In the genomic region with DNA sequence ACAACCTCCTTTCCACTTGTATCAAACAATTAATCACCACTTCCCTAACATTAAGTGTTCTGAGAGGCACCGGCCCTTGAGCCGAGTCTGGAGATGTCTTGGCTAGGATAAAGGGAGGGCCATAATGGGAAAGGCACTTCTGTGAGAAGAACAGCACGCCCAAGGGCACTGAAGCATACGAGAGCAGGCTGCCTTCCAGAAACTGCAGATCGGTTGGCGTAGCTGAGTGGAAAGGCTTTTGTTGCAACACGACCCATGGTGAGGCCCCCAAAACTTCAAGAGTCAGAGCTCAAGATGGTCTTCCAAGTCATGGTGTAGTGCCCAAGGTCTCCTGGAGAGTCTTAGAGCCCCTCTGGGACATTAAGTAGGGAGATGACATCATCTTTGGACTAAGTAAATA, we compare ENCODE assay signal across 28 mouse cellular contexts. TPM values are rescaled to one million over a fixed set of nuclear protein-coding genes. Genes with fewer than 3 reads are reported as not detected.
A peak's percentile ranks its signal among the peaks of the same experiment; 100 is the strongest.
DNase-seq lines count a peak whose midpoint lies in the region; ATAC-seq and TF ChIP-seq lines count a peak whose summit lies in the region.
"Had no signal": no experiment of that assay in that cellular context is flagged by ENCODE, and none has a peak within 500 bp of the region (broad histone marks: within the 10 kb centered on the region; RNA-seq: fewer than 3 reads in every experiment).

No protein-coding gene starts in this region.

- dilution Hi-C loops in CH12.LX (cut with MboI; ENCODE audit: extremely low pct_ligation_motif_present, extremely low pct_unique_long_range_greater_than_20kb, low sequenced_read_pairs) = no loop called here

- no peaks in the 10 kb centered on the region for H3K27me3 ChIP-seq in hindbrain, postnatal 0 days (ENCODE audit: insufficient read depth, low read length)
- H3K27me3 ChIP-seq in hindbrain, embryonic 11.5 days (ENCODE audit: control insufficient read depth, insufficient read depth, low read length) = no peaks in the 10 kb centered on the region
- H3K27me3 ChIP-seq in CH12.LX (replicated peaks) = no peaks in the 10 kb centered on the region
- no peaks in the 10 kb centered on the region for H3K27me3 ChIP-seq in kidney, embryonic 16.5 days (ENCODE audit: insufficient read depth, low read length)
- H3K27me3 ChIP-seq: embryonic facial prominence, embryonic 12.5 days; hindbrain, embryonic 13.5 days; limb, embryonic 15.5 days; megakaryocyte, embryonic 14.5 days; neural tube, embryonic 12.5 days had no signal

- no peak for TF ChIP-seq POLR2A in CH12.LX (IDR thresholded peaks at IDR 0.05; ENCODE audit: low read depth, low read length)

- TF ChIP-seq CTCF in hindbrain, postnatal 0 days (IDR thresholded peaks at IDR 0.05; ENCODE audit: low read depth) = no peak
- no peak for TF ChIP-seq CTCF in CH12.LX (conservative IDR thresholded peaks at IDR 0.05 in 1 of 2, IDR thresholded peaks at IDR 0.05 in 1 of 2; ENCODE audit: low read depth in 2 of 2, low read length in 2 of 2)

- H3K36me3 ChIP-seq in hindbrain, postnatal 0 days (ENCODE audit: insufficient read depth, low read length) = no peaks in the 10 kb centered on the region
- H3K36me3 ChIP-seq in hindbrain, embryonic 11.5 days (ENCODE audit: control insufficient read depth, insufficient read depth, low read length) = no peaks in the 10 kb centered on the region
- H3K36me3 ChIP-seq in CH12.LX (replicated peaks in 1 of 2; ENCODE audit: control insufficient read depth in 1 of 2, insufficient read depth in 1 of 2, low read length in 1 of 2) = no peaks in the 10 kb centered on the region
- no peaks in the 10 kb centered on the region for H3K36me3 ChIP-seq in kidney, embryonic 16.5 days (ENCODE audit: insufficient read depth, low read length)
- H3K36me3 ChIP-seq: embryonic facial prominence, embryonic 12.5 days; hindbrain, embryonic 13.5 days; limb, embryonic 15.5 days; neural tube, embryonic 12.5 days had no signal

- no peak for DNase-seq in cerebellum, adult 9-11 months
- peak; percentile 66 for DNase-seq in hindbrain, postnatal 0 days (ENCODE audit: low spot score)
- DNase-seq in hindbrain, embryonic 11.5 days (ENCODE audit: low spot score) = no peak
- no peak for DNase-seq in CH12.LX (ENCODE audit: extremely low read depth)
- DNase-seq: adrenal gland, adult 2 months; gastrocnemius, postnatal 10 days; layer of hippocampus, adult 9-11 months; lung, postnatal 10 days; right cerebral cortex, postnatal 4 days; thymus, postnatal 4 days had no signal

- no peak for TF ChIP-seq RAD21 in CH12.LX (IDR thresholded peaks at IDR 0.05; ENCODE audit: low read depth, low read length)

- in situ Hi-C loops in CH12.LX (cut with MboI; ENCODE audit: low pct_ligation_motif_present, low pct_unique_long_range_greater_than_20kb, low sequenced_read_pairs) = no loop called here

- no peak overlapping the region for H3K9ac ChIP-seq in hindbrain, postnatal 0 days (replicated peaks; ENCODE audit: low read length)
- no peak overlapping the region for H3K9ac ChIP-seq in hindbrain, embryonic 11.5 days (ENCODE audit: low read depth, low read length)
- H3K9ac ChIP-seq in CH12.LX (ENCODE audit: insufficient read depth, low read depth) = no peak overlapping the region
- H3K9ac ChIP-seq in kidney, embryonic 16.5 days (replicated peaks; ENCODE audit: low read length) = no peak overlapping the region
- H3K9ac ChIP-seq: embryonic facial prominence, embryonic 12.5 days; hindbrain, embryonic 13.5 days; limb, embryonic 15.5 days; neural tube, embryonic 12.5 days had no signal

- no peaks in the 10 kb centered on the region for H3K9me3 ChIP-seq in hindbrain, postnatal 0 days (ENCODE audit: low read length)
- H3K9me3 ChIP-seq in hindbrain, embryonic 11.5 days (ENCODE audit: control insufficient read depth, low read length) = no peaks in the 10 kb centered on the region
- H3K9me3 ChIP-seq in CH12.LX (replicated peaks; ENCODE audit: low read length) = no peaks in the 10 kb centered on the region
- 0 out of 2 replicates have a peak, but pooled peaks cover 3% of the 10 kb centered on the region for H3K9me3 ChIP-seq in kidney, embryonic 16.5 days (ENCODE audit: low read length)
- H3K9me3 ChIP-seq: embryonic facial prominence, embryonic 12.5 days; hindbrain, embryonic 13.5 days; limb, embryonic 15.5 days; neural tube, embryonic 12.5 days had no signal

- H3K4me2 ChIP-seq in hindbrain, postnatal 0 days (ENCODE audit: low read depth, low read length) = no peak overlapping the region
- no peak overlapping the region for H3K4me2 ChIP-seq in hindbrain, embryonic 11.5 days (replicated peaks; ENCODE audit: low read depth, low read length)
- peak overlapping the region; percentile 37; the same call in 1 of the 2 replicates for H3K4me2 ChIP-seq in CH12.LX (ENCODE audit: insufficient read depth, low read depth, poor library complexity, severe bottlenecking)
- H3K4me2 ChIP-seq in kidney, embryonic 16.5 days (replicated peaks; ENCODE audit: low read depth, low read length) = 0 out of 2 replicates have a peak overlapping the region, but pooled peaks have one; percentile 10
- H3K4me2 ChIP-seq: embryonic facial prominence, embryonic 12.5 days; hindbrain, embryonic 13.5 days; limb, embryonic 15.5 days; neural tube, embryonic 12.5 days had no signal

- no peaks in the 10 kb centered on the region for H3K79me2 ChIP-seq in CH12.LX (replicated peaks; ENCODE audit: control insufficient read depth, extremely low read depth, insufficient read depth, poor library complexity, severe bottlenecking)

- 0 out of 2 replicates have a peak, but pooled peaks have one; percentile 56 for ATAC-seq in cerebellum, adult (ENCODE audit: insufficient number of reproducible peaks, low FRiP score, low TSS enrichment)
- ATAC-seq in hindbrain, postnatal 0 days = peak; percentile 70
- ATAC-seq in hindbrain, embryonic 11.5 days (ENCODE audit: low FRiP score) = no peak
- peak; percentile 84; the same call in 1 of the 2 replicates for ATAC-seq in kidney, embryonic 16.5 days (ENCODE audit: low FRiP score, low TSS enrichment)
- no peak for ATAC-seq in frontal cortex, adult (ENCODE audit: low TSS enrichment)
- ATAC-seq in megakaryocyte progenitor cell, adult 5-6 weeks (replicated peaks; ENCODE audit: poor library complexity) = no peak
- ATAC-seq: CD4-positive, CD25-positive, alpha-beta regulatory T cell, adult 4 months; intestine, embryonic 16.5 days had no signal

- 37% methylated on average over 7 of the region's 7 CpGs for WGBS in hindbrain, postnatal 0 days
- WGBS in hindbrain, embryonic 11.5 days = 62% methylated on average over 7 of the region's 7 CpGs
- WGBS in kidney, embryonic 16.5 days = 32% methylated on average over 7 of the region's 7 CpGs

- H3K4me1 ChIP-seq in hindbrain, postnatal 0 days (ENCODE audit: insufficient read depth, low read length) = no peaks in the 10 kb centered on the region
- no peaks in the 10 kb centered on the region for H3K4me1 ChIP-seq in hindbrain, embryonic 11.5 days (replicated peaks; ENCODE audit: control insufficient read depth, insufficient read depth, low read length)
- H3K4me1 ChIP-seq in CH12.LX (ENCODE audit: control insufficient read depth in 1 of 2, insufficient read depth in 2 of 2) = 0 out of 4 replicates have a peak, but pooled peaks cover 3% of the 10 kb centered on the region in 2 experiments
- no peaks in the 10 kb centered on the region for H3K4me1 ChIP-seq in kidney, embryonic 16.5 days (ENCODE audit: insufficient read depth, low read length)
- H3K4me1 ChIP-seq: hindbrain, embryonic 13.5 days; megakaryocyte, embryonic 14.5 days; neural tube, embryonic 12.5 days had no signal

- no peak for TF ChIP-seq EP300 in CH12.LX (IDR thresholded peaks at IDR 0.05; ENCODE audit: low read length)

- no peak overlapping the region for H3K27ac ChIP-seq in hindbrain, postnatal 0 days
- no peak overlapping the region for H3K27ac ChIP-seq in hindbrain, embryonic 11.5 days (ENCODE audit: low read depth, low read length)
- no peak overlapping the region for H3K27ac ChIP-seq in CH12.LX (ENCODE audit: insufficient read depth, low read depth)
- H3K27ac ChIP-seq in kidney, embryonic 16.5 days (ENCODE audit: low read length) = no peak overlapping the region
- H3K27ac ChIP-seq: embryonic facial prominence, embryonic 12.5 days; hindbrain, embryonic 13.5 days; limb, embryonic 15.5 days; neural tube, embryonic 12.5 days had no signal

- H3K4me3 ChIP-seq in hindbrain, postnatal 0 days (ENCODE audit: low read length) = no peak overlapping the region
- no peak overlapping the region for H3K4me3 ChIP-seq in hindbrain, embryonic 11.5 days (ENCODE audit: low read depth, low read length)
- no peak overlapping the region for H3K4me3 ChIP-seq in CH12.LX (replicated peaks in 1 of 3; ENCODE audit: low read depth in 2 of 3, low read length in 2 of 3, poor library complexity in 1 of 3)
- no peak overlapping the region for H3K4me3 ChIP-seq in kidney, embryonic 16.5 days (ENCODE audit: low read length)
- H3K4me3 ChIP-seq: embryonic facial prominence, embryonic 12.5 days; hindbrain, embryonic 13.5 days; limb, embryonic 15.5 days; megakaryocyte, embryonic 14.5 days; neural tube, embryonic 12.5 days had no signal

TF ChIP-seq in CH12.LX, 34 proteins besides CTCF, POLR2A, EP300 and RAD21:
- TF ChIP-seq UBTF (IDR thresholded peaks at IDR 0.05; ENCODE audit: low read depth, low read length) = no peak
- TF ChIP-seq SIN3A (IDR thresholded peaks at IDR 0.05; ENCODE audit: low read length) = no peak
- no peak for TF ChIP-seq MAFK (IDR thresholded peaks at IDR 0.05; ENCODE audit: insufficient replicate concordance, low read length)
- no peak for TF ChIP-seq BHLHE40 (IDR thresholded peaks at IDR 0.05; ENCODE audit: low read depth, low read length)

RNA-seq across cellular contexts. Expression of gene A930009A15Rik, which starts 19.5 kb away (rescaled TPM):
- 1.3 TPM in 1 of 2 replicates, not detected in the other for total RNA-seq in hindbrain, postnatal 0 days (2014; rRNA removed)
- 4.0 and 5.0 TPM in 2 replicates for polyA plus RNA-seq in hindbrain, postnatal 0 days (2015; fragmentation: Nextera tagmentation; extraction: Ambion mirVana)
- polyA plus RNA-seq in hindbrain, embryonic 11.5 days (2014; fragmentation: Nextera tagmentation; extraction: Ambion mirVana) = 0.35 and 0.40 TPM in 2 replicates
- total RNA-seq in CH12.LX (2012; rRNA removed) = not detected in 2 replicates
- total RNA-seq in CH12.LX (2014; rRNA removed) = not detected in 2 replicates
- not detected in 2 replicates for polyA plus RNA-seq in CH12.LX (2012; ENCODE audit: insufficient read length, low read depth)
- polyA plus RNA-seq in kidney, embryonic 16.5 days (2015; fragmentation: Nextera tagmentation; extraction: Ambion mirVana) = not detected in 2 replicates
- total RNA-seq in megakaryocyte progenitor cell, adult 5-6 weeks (2015) = not detected in 2 replicates
- total RNA-seq in megakaryocyte progenitor cell, adult 5-6 weeks (2017) = not detected in 2 replicates
- total RNA-seq: adrenal gland, adult 2 months; common myeloid progenitor, adult 5-6 weeks; gastrocnemius, postnatal 10 days; heart, adult 8-10 months; monocyte, adult 5-6 weeks had no signal
- polyA plus RNA-seq: adrenal gland, adult 2 months; CD4-positive, CD25-positive, alpha-beta regulatory T cell, adult 4 months; heart, postnatal 0 days; intestine, embryonic 16.5 days; limb, embryonic 15.5 days; liver, embryonic 16.5 days; testis, adult 2 months had no signal

RNA-seq across cellular contexts. Expression of gene Lgr5, which starts 37.3 kb away (rescaled TPM):
- total RNA-seq in hindbrain, postnatal 0 days (2014; rRNA removed) = 2.3 and 3.3 TPM in 2 replicates
- 2.6 and 3.0 TPM in 2 replicates for polyA plus RNA-seq in hindbrain, postnatal 0 days (2015; fragmentation: Nextera tagmentation; extraction: Ambion mirVana)
- polyA plus RNA-seq in hindbrain, embryonic 11.5 days (2014; fragmentation: Nextera tagmentation; extraction: Ambion mirVana) = 6.4 and 6.7 TPM in 2 replicates
- total RNA-seq in CH12.LX (2012; rRNA removed) = not detected in 2 replicates
- not detected in 2 replicates for total RNA-seq in CH12.LX (2014; rRNA removed)
- polyA plus RNA-seq in CH12.LX (2012; ENCODE audit: insufficient read length, low read depth) = not detected in 2 replicates
- 7.3 and 7.8 TPM in 2 replicates for polyA plus RNA-seq in kidney, embryonic 16.5 days (2015; fragmentation: Nextera tagmentation; extraction: Ambion mirVana)
- not detected in 2 replicates for total RNA-seq in megakaryocyte progenitor cell, adult 5-6 weeks (2015)
- 0.14 TPM in 1 of 2 replicates, not detected in the other for total RNA-seq in megakaryocyte progenitor cell, adult 5-6 weeks (2017)
- total RNA-seq: heart, adult 8-10 months; MEL; monocyte, adult 5-6 weeks had no signal

Comparison
In these comparisons a context has a peak if more than half of its experiments do, and no peak if none do; other contexts are left out.
1. ATAC-seq: peak in cerebellum, adult (single experiment), hindbrain, postnatal 0 days (single experiment) and kidney, embryonic 16.5 days (single experiment); none in hindbrain, embryonic 11.5 days (single experiment), frontal cortex, adult (single experiment) and megakaryocyte progenitor cell, adult 5-6 weeks (single experiment).
2. H3K4me2 ChIP-seq: peak in CH12.LX (single experiment) and kidney, embryonic 16.5 days (single experiment); none in hindbrain, postnatal 0 days (single experiment) and hindbrain, embryonic 11.5 days (single experiment).